Mouse (Mus musculus): ENCODE results near the gene Efemp1.
A peak's percentile ranks its signal among the peaks of the same experiment; 100 is the strongest.

DNA sequence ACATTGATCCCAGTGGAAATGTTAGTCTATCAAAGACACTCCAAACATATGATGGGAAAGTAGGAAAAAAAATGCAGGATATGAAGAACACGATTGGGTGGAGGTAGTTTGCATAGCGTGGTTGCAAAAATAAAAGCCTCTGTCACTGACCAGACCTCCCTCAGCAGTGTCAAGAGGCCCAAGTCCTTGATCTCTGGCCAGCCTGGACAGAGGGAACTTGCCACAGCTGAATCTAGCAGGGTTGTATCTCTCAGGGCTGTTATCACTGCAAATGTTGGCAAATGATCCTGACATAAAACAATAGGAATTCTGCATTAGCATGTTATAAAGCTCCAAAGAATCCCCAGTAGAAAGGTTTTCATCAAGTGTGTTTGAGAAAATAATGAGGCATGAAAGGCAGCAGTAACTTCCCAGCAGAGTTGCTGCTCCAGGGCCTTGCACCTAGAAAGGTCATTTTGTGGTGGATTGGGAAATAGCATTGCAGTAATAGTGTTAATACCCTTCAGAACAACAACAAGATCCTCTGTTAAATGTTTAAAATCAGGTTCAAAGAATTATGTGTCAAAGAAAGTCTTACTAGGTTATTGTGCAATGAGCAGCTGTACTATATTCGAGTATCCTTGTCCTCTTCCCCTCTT lies 56.0 kb downstream of the Efemp1 start:
- no peak for TF ChIP-seq CTCF (IDR thresholded peaks at IDR 0.05; ENCODE audit: control insufficient read depth, insufficient read depth, insufficient read length)
- no peak for TF ChIP-seq MYOD1 (IDR thresholded peaks at IDR 0.05; ENCODE audit: control insufficient read depth, insufficient read length, low read depth)
- TF ChIP-seq MYOG (IDR thresholded peaks at IDR 0.05; ENCODE audit: control insufficient read depth, extremely low read depth, insufficient read length) = no peak
- no peak for TF ChIP-seq USF1 (IDR thresholded peaks at IDR 0.05; ENCODE audit: low read depth)
- peak; percentile 58 for TF ChIP-seq CEBPB (IDR thresholded peaks at IDR 0.05; ENCODE audit: low read depth)

Measured in C2C12 (cell line).